Mouse (Mus musculus): ENCODE data around the gene Foxp4. TPM values are rescaled to one million over a fixed set of nuclear protein-coding genes. Genes with fewer than 3 reads are reported as not detected.

Foxp4 gene
- polyA plus RNA-seq, 1 experiment from 2014 or later = 27.4 TPM

DNA sequence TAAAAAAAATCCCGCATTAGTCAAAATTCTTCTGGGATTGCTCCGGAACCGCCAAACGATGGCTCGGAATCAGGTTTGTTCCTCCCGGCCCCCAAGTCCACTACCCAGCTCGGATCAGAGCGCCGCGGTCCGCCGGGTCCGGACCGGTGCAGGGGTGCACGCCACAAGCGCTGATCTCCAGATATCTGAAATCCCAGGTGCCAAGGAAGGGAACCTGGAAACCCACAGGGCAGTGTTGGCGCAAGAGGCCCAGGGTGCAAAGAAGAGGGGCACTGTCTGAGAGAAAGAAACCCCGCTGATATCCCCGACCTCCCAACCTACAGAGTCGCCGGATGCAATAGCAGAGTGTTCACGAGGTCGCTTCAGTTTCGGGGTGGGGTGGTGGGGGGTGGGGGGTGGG lies 1.9 kb downstream of the Foxp4 start:
- Histone ChIP-seq H3K27me3 (replicated peaks; ENCODE audit: control insufficient read depth, insufficient read depth, low read length) (peaks cover 27% of the 10 kb centered on the region), H3K4me2 (ENCODE audit: low read length) (peak overlapping the region; percentile 95), H3K9me3 (ENCODE audit: control insufficient read depth, low read length) (no peaks in the 10 kb centered on the region), H3K4me3 (ENCODE audit: low read length) (peak overlapping the region; percentile 85), H3K27ac (ENCODE audit: low read depth, low read length) (no peak overlapping the region), H3K4me1 (ENCODE audit: control insufficient read depth, insufficient read depth, low read depth, low read length) (peaks cover 21% of the 10 kb centered on the region), H3K9ac (ENCODE audit: low read depth, low read length) (peak overlapping the region; percentile 54), H3K36me3 (ENCODE audit: control insufficient read depth, insufficient read depth, low read length) (no peaks in the 10 kb centered on the region)
- ATAC-seq = no peak
- WGBS = under 1% methylated on average over 23 of the region's 24 CpGs

DNA sequence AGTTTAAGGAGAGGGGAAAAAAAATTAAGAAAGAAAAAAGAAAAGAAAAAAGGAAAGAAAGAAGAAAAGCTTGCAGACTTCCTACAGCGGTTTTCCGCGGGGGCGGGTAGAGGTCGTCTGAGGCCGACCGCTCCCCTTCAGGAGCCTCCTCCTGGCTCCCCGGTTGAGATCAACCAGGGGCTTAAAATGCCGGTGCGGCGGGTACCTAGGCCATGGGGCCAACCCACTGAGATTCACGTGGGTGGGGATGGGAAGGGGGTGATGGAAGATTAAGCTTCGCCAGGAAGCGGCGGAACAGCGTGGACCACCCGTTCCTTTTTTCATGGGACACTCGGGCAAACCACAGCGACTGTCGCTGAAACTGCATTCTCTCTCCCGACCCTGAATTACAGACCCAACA lies 2.3 kb downstream of the Foxp4 start:
- Histone ChIP-seq H3K9ac (ENCODE audit: low read depth, low read length) (peak overlapping the region; percentile 54), H3K27me3 (replicated peaks; ENCODE audit: control insufficient read depth, insufficient read depth, low read length) (peaks cover 31% of the 10 kb centered on the region), H3K4me3 (ENCODE audit: low read length) (peak overlapping the region; percentile 85), H3K9me3 (ENCODE audit: control insufficient read depth, low read length) (no peaks in the 10 kb centered on the region), H3K4me2 (ENCODE audit: low read length) (peak overlapping the region; percentile 95), H3K4me1 (ENCODE audit: control insufficient read depth, insufficient read depth, low read depth, low read length) (peaks cover 21% of the 10 kb centered on the region), H3K36me3 (ENCODE audit: control insufficient read depth, insufficient read depth, low read length) (no peaks in the 10 kb centered on the region), H3K27ac (ENCODE audit: low read depth, low read length) (no peak overlapping the region)
- WGBS = 3% methylated on average over 20 of the region's 21 CpGs
- no peak for ATAC-seq

DNA sequence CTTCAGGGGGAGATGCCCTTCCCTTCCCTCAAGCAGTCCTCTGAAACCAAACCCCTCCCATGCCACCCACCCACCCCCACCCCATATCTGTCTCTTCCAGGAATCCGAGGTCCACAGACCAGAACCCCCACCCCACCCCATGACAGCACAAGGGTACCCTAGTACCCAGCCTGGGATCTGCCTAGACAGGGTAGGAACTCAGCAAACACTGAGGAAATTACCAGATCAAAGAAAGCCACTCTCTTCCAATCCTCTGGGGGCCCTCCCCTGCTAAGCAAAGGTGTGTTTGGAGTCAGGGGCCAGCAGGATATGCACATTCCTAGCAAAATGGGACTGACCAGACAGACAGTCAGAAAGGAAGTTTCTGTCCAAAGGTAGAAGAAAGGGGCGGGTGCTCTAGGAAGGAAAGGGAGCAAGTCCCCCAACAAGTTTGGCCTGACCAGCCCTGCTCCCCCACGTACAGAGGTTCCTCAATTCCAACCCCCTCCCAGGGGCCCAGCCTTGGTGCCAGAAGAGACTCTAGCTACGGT lies 3.2 kb downstream of the Foxp4 start:
- Histone ChIP-seq H3K36me3 (ENCODE audit: control insufficient read depth, insufficient read depth, low read length) (no peaks in the 10 kb centered on the region), H3K4me3 (ENCODE audit: low read length) (no peak overlapping the region), H3K27ac (ENCODE audit: low read depth, low read length) (no peak overlapping the region), H3K4me1 (ENCODE audit: control insufficient read depth, insufficient read depth, low read depth, low read length) (peaks cover 21% of the 10 kb centered on the region), H3K9me3 (ENCODE audit: control insufficient read depth, low read length) (no peaks in the 10 kb centered on the region), H3K4me2 (ENCODE audit: low read length) (peak overlapping the region; percentile 95), H3K27me3 (replicated peaks; ENCODE audit: control insufficient read depth, insufficient read depth, low read length) (peaks cover 35% of the 10 kb centered on the region), H3K9ac (ENCODE audit: low read depth, low read length) (no peak overlapping the region)
- 40% methylated on average over 4 of the region's 4 CpGs for WGBS
- ATAC-seq = no peak

DNA sequence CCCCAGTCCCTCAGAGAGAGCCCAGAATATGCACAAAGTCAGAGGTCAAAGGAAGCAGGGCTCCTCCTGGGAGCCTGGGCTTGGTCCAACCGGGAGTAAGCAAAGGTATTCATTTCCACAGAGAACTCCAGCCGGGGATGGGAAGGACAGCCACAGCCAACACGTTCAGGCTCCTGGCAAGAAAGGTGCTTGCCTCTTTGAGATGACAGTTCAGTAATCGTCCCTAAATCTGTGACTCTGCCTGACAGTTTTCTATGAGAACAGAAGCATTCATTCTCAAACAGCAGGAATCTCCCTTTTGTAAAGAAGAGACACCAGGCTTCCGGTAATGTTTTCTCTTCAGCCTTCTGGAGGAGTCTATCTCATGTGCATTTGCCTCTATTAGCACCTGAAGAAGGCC lies 4.6 kb downstream of the Foxp4 start:
- WGBS = 34% methylated on average over 5 of the region's 5 CpGs
- H3K4me3 ChIP-seq (ENCODE audit: low read length) = no peak overlapping the region
- H3K4me2 ChIP-seq (ENCODE audit: low read length) = peak overlapping the region; percentile 35
- H3K9me3 ChIP-seq (ENCODE audit: control insufficient read depth, low read length) = no peaks in the 10 kb centered on the region
- H3K36me3 ChIP-seq (ENCODE audit: control insufficient read depth, insufficient read depth, low read length) = no peaks in the 10 kb centered on the region
- ATAC-seq = no peak
- peak overlapping the region; percentile 12; the same call in 1 of the 2 replicates for H3K27ac ChIP-seq (ENCODE audit: low read depth, low read length)
- H3K9ac ChIP-seq (ENCODE audit: low read depth, low read length) = peak overlapping the region; percentile 27; the same call in 1 of the 2 replicates
- H3K27me3 ChIP-seq (replicated peaks; ENCODE audit: control insufficient read depth, insufficient read depth, low read length) = peaks cover 35% of the 10 kb centered on the region
- peaks cover 19% of the 10 kb centered on the region for H3K4me1 ChIP-seq (ENCODE audit: control insufficient read depth, insufficient read depth, low read depth, low read length)

DNA sequence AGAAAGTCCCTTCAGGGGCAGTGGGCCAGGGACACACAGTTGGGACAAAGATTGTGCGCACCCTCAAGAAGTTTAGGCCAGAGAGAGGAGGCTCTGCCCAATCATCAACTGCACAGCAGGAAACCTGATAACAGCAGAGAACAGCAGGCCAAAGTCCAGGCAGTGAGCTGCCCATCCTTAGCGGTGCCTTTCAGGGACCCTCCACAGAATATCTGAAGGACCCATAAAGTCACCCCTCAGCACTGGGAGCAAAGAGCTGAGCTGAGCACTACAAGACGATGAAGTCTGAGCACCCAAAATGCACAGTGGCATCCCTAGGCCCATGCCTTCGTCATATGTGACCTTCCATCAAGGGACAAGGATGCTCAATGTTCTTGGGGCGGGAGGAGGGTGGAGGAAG lies 6.5 kb downstream of the Foxp4 start:
- Histone ChIP-seq H3K4me2 (ENCODE audit: low read length) (no peak overlapping the region), H3K4me3 (ENCODE audit: low read length) (no peak overlapping the region), H3K36me3 (ENCODE audit: control insufficient read depth, insufficient read depth, low read length) (no peaks in the 10 kb centered on the region), H3K4me1 (ENCODE audit: control insufficient read depth, insufficient read depth, low read depth, low read length) (peaks cover 11% of the 10 kb centered on the region), H3K9ac (ENCODE audit: low read depth, low read length) (no peak overlapping the region), H3K27me3 (replicated peaks; ENCODE audit: control insufficient read depth, insufficient read depth, low read length) (peaks cover 38% of the 10 kb centered on the region), H3K27ac (ENCODE audit: low read depth, low read length) (no peak overlapping the region), H3K9me3 (ENCODE audit: control insufficient read depth, low read length) (no peaks in the 10 kb centered on the region)
- WGBS = 81% methylated on average over 5 of the region's 5 CpGs
- no peak for ATAC-seq

DNA sequence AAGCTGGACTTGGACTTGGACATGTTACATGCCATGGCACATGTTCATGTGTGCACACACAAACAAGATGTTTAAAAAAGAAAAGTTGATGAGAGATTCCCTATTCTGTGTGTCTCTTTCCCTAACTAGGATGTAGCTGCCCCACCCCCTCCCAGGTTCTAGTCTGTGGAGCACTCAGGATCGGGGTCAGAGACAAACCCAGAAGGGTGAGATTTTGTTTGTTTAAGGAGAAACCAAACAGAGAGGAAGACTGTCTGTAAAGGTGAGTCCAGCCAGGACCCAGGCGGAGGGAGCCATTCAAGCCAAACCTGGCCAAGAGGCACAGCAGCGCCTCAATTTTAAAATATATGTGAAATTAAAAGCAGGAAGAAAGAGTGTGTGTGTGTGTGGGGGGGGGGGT lies 7.2 kb downstream of the Foxp4 start:
- Histone ChIP-seq H3K4me1 (ENCODE audit: control insufficient read depth, insufficient read depth, low read depth, low read length) (peaks cover 5% of the 10 kb centered on the region), H3K27me3 (replicated peaks; ENCODE audit: control insufficient read depth, insufficient read depth, low read length) (peaks cover 41% of the 10 kb centered on the region)
- ATAC-seq = no peak

DNA sequence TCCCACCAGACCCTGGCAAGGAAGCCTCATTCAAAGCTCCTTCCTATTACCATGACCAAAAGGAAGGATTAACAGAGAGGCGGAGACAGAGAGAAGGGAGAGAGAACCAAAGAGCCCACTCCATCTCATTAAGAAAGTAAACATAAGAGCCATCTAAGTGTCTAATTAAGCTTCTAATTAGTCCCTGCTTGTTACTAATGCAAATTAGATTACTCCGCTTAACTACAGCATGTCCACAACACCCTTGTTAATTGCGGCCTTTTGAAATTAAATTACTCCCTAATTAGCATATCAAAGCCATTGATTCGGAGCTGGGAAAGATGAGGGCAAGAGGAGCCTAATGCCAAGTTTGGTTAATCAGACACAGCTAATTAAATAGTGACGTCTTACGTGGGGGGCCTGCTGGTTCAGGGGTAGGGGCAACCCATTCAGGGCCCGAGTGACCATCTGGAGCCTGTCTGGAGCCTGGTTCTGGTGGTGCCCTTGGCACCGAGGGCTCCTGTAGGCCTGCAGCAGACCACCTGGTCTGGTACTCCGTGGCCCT lies 9.7 kb downstream of the Foxp4 start:
- WGBS = 17% methylated on average over 9 of the region's 9 CpGs
- Histone ChIP-seq H3K27me3 (replicated peaks; ENCODE audit: control insufficient read depth, insufficient read depth, low read length) (peaks cover 44% of the 10 kb centered on the region), H3K9ac (ENCODE audit: low read depth, low read length) (no peak overlapping the region), H3K4me2 (ENCODE audit: low read length) (no peak overlapping the region), H3K27ac (ENCODE audit: low read depth, low read length) (no peak overlapping the region), H3K4me3 (ENCODE audit: low read length) (no peak overlapping the region), H3K36me3 (ENCODE audit: control insufficient read depth, insufficient read depth, low read length) (no peaks in the 10 kb centered on the region), H3K9me3 (ENCODE audit: control insufficient read depth, low read length) (no peaks in the 10 kb centered on the region), H3K4me1 (ENCODE audit: control insufficient read depth, insufficient read depth, low read depth, low read length) (peaks cover 7% of the 10 kb centered on the region)
- peak; percentile 65 for ATAC-seq

More for the DNA sequence above, 7.2 kb downstream of the Foxp4 start:
- H3K4me3 ChIP-seq (ENCODE audit: low read length) = no peak overlapping the region
- H3K9me3 ChIP-seq (ENCODE audit: control insufficient read depth, low read length) = no peaks in the 10 kb centered on the region
- H3K36me3 ChIP-seq (ENCODE audit: control insufficient read depth, insufficient read depth, low read length) = no peaks in the 10 kb centered on the region
- no peak overlapping the region for H3K4me2 ChIP-seq (ENCODE audit: low read length)
- no peak overlapping the region for H3K9ac ChIP-seq (ENCODE audit: low read depth, low read length)
- 90% methylated on average over 3 of the region's 3 CpGs for WGBS
- H3K27ac ChIP-seq (ENCODE audit: low read depth, low read length) = no peak overlapping the region

DNA sequence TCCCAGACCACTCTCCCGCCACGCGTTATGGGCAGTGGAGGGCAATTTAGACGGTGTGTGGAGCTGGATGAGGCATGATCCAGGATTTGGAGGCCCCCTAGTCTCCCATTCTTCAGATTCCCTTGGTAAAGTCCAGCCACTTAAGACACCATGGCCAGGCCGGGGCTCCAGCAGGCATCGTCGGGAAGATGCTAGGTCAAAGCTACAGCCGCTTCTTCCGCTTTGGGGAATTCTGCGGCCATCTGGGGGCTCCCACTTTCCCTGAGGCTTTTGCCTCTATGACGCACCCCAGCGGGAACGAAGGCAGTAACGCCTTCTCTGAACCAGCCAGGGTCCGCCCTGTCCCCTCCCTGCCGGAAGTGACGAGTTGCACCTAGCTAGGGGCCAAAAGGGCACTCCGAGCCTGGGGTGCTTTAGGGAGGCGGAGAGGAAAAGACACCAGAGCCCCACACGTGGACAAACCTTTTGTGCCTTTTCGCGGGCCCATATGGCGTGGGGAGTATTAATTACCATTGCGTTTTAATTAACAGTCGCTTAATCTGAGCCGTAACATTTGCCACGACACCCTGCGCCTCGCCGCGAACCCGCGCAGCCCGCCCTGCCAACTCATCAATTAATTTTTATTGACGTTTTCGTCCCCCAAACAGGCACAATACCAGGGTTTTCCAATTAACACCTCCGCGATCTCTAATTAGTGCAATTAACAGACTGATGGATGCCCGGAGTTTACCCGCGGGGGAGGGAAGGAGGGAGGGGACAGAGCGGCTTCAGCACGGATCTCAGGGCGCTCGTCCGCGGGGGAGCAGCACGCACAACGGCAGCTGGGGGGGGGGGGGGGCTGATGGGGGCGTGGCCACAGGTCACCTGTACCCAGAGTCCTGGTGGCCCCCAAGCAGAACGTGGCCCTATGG lies 15.1 kb downstream of the Foxp4 start:
- Histone ChIP-seq H3K27me3 (replicated peaks; ENCODE audit: control insufficient read depth, insufficient read depth, low read length) (peaks cover 45% of the 10 kb centered on the region), H3K36me3 (ENCODE audit: control insufficient read depth, insufficient read depth, low read length) (no peaks in the 10 kb centered on the region), H3K4me3 (ENCODE audit: low read length) (peak overlapping the region; percentile 19), H3K9me3 (ENCODE audit: control insufficient read depth, low read length) (no peaks in the 10 kb centered on the region), H3K9ac (ENCODE audit: low read depth, low read length) (peak overlapping the region; percentile 29), H3K27ac (ENCODE audit: low read depth, low read length) (no peak overlapping the region), H3K4me2 (ENCODE audit: low read length) (peak overlapping the region; percentile 54), H3K4me1 (ENCODE audit: control insufficient read depth, insufficient read depth, low read depth, low read length) (peaks cover 20% of the 10 kb centered on the region)
- ATAC-seq = peak; percentile 24; the same call in 1 of the 2 replicates
- 11% methylated on average over 42 of the region's 51 CpGs for WGBS

DNA sequence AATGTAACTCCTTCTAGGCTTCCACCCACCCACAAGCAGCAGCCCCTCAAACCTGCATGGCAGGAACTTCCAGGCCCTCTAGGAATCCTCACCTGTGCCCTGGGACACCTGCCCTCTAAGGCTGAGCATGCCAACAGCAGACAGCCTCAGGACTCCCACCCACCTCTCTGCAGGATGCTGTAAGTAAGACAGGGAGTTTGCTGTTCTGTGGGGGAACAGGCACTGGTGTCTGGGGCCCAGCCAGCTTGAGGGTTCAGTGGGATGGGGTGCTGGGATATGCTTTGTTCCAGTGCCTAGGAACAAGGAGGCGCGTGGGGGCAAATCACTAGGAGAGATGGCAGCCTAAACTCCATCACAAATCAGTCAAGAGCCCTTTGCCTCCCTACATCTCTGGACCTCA lies 16.4 kb downstream of the Foxp4 start:
- Histone ChIP-seq H3K9ac (ENCODE audit: low read depth, low read length) (no peak overlapping the region), H3K4me3 (ENCODE audit: low read length) (no peak overlapping the region), H3K9me3 (ENCODE audit: control insufficient read depth, low read length) (no peaks in the 10 kb centered on the region), H3K4me1 (ENCODE audit: control insufficient read depth, insufficient read depth, low read depth, low read length) (peaks cover 25% of the 10 kb centered on the region), H3K27ac (ENCODE audit: low read depth, low read length) (no peak overlapping the region), H3K27me3 (replicated peaks; ENCODE audit: control insufficient read depth, insufficient read depth, low read length) (peaks cover 51% of the 10 kb centered on the region), H3K4me2 (ENCODE audit: low read length) (no peak overlapping the region), H3K36me3 (ENCODE audit: control insufficient read depth, insufficient read depth, low read length) (no peaks in the 10 kb centered on the region)
- 74% methylated on average over 2 of the region's 2 CpGs for WGBS
- ATAC-seq = no peak
